Mouse (Mus musculus) stomach, embryonic 15.5 days (tissue): ENCODE measurements around the gene Borcs6. TPM values are rescaled to one million over a fixed set of nuclear protein-coding genes. Genes with fewer than 3 reads are reported as not detected.
"Not testable (repeated sequence)": the region's sequence is repeated elsewhere in the genome, so short reads cannot be mapped to it uniquely, and the experiment has no call there.

Source experiments
- ATAC-seq: fragments of 200-750 bp; cut with Nextera tagmentation; 2 replicates; pipeline ENCODE4 v1.8.0; 2017; ENCODE audit warnings: low read depth, moderate number of reproducible peaks, moderate TSS enrichment; ENCODE audit not compliant: insufficient read depth, low FRiP score
- H3K27ac ChIP-seq: fragments of 300-500 bp; sonication (generic); 2 replicates; pipeline ENCODE4 v1.5.1; 2015; ENCODE audit warnings: mild to moderate bottlenecking, inconsistent platforms
- H3K27me3 ChIP-seq: fragments of 300-500 bp; sonication (generic); replicated peaks from 2 replicates; pipeline ENCODE4 v1.6.1; 2015; ENCODE audit warnings: inconsistent platforms
- H3K36me3 ChIP-seq: fragments of 300-500 bp; sonication (generic); 2 replicates; pipeline ENCODE4 v1.6.1; 2015; ENCODE audit warnings: inconsistent platforms
- H3K4me1 ChIP-seq: fragments of 300-500 bp; sonication (generic); 2 replicates; pipeline ENCODE4 v1.6.1; 2015; ENCODE audit warnings: inconsistent platforms
- H3K4me2 ChIP-seq: fragments of 300-500 bp; sonication (generic); 2 replicates; pipeline ENCODE4 v1.6.1; 2015; ENCODE audit warnings: mild to moderate bottlenecking, inconsistent platforms
- H3K4me3 ChIP-seq: fragments of 300-500 bp; sonication (generic); replicated peaks from 2 replicates; pipeline ENCODE4 v1.5.1; 2015; ENCODE audit warnings: inconsistent platforms
- H3K9ac ChIP-seq: fragments of 300-500 bp; sonication (generic); 2 replicates; pipeline ENCODE4 v1.6.1; 2015; ENCODE audit warnings: inconsistent platforms
- H3K9me3 ChIP-seq: fragments of 300-500 bp; sonication (generic); 2 replicates; pipeline ENCODE4 v1.6.1; 2016; ENCODE audit warnings: inconsistent platforms
- WGBS: fragments of 180-500 bp; shearing (Covaris S2); methylation state at CpG from one replicate; pipeline ENCODE4 v1.1.7; 2015; 5-methylcytosine and 5-hydroxymethylcytosine counted together
- polyA plus RNA-seq: library from polyadenylated mRNA; unstranded; fragments of >200 nt; fragmentation: Nextera tagmentation; extraction: Ambion mirVana; gene quantifications from 2 replicates; pipeline ENCODE4 v1.2.1, GENCODE M21; 2015

Gene Borcs6
- polyA plus RNA-seq, 1 experiment from 2014 or later = 10.7 TPM

DNA sequence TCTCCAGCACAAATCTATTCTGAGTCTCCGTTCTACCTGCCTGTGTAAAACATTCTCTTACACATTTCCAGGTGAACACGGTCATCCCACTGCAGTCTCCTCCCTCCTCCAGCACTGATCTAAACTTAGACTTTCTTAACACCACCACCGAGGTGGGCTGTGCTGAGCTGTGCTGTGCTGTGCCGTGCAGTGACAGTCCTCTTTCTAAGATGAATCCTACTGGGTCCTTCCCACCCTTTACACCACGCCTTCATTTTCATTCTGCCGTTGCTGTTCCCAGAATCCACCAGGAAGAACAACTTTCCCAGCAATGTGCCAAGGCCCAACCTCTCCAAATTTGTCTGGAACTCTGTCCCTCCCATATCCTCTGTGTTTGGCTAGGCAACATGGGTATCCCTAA is 26.9 kb downstream of the Borcs6 start:
- Histone ChIP-seq H3K9ac (no peak overlapping the region), H3K9me3 (no peaks in the 10 kb centered on the region), H3K4me3 (no peak overlapping the region), H3K27me3 (no peaks in the 10 kb centered on the region), H3K4me1 (peaks cover 21% of the 10 kb centered on the region), H3K36me3 (0 out of 2 replicates have a peak, but pooled peaks cover 5% of the 10 kb centered on the region), H3K4me2 (no peak overlapping the region), H3K27ac (peak overlapping the region; percentile 89)
- whole genome bisulfite sequencing = 49% methylated on average over 6 of the region's 6 CpGs
- no peak for ATAC-seq

DNA sequence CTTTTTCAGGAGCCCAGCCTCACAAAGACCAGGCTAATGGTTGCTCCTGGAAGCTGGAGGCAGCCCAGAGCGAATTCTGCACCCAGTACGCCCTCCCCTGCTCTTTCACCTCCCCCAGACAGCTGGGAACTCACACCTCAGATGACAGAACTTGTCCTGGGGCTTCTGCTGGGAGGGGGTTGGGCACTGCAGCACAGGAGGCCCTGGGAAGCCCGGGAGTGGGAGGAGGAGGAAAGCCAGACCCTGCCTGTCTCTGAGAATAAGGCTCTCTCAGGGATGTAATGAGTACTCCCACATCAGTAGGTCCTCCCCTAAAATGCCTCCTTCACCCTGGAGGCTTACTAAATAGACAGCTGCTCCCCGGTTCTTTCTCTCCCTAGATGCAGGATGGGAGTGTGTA is 27.6 kb downstream of the Borcs6 start:
- Histone ChIP-seq H3K27me3 (no peaks in the 10 kb centered on the region), H3K27ac (peak overlapping the region; percentile 89), H3K9me3 (no peaks in the 10 kb centered on the region), H3K4me3 (no peak overlapping the region), H3K36me3 (0 out of 2 replicates have a peak, but pooled peaks cover 5% of the 10 kb centered on the region), H3K4me1 (peaks cover 21% of the 10 kb centered on the region), H3K4me2 (no peak overlapping the region; the same call in 1 of the 2 replicates), H3K9ac (no peak overlapping the region)
- WGBS = 25% methylated on average over 4 of the region's 4 CpGs
- ATAC-seq = peak; percentile 27

DNA sequence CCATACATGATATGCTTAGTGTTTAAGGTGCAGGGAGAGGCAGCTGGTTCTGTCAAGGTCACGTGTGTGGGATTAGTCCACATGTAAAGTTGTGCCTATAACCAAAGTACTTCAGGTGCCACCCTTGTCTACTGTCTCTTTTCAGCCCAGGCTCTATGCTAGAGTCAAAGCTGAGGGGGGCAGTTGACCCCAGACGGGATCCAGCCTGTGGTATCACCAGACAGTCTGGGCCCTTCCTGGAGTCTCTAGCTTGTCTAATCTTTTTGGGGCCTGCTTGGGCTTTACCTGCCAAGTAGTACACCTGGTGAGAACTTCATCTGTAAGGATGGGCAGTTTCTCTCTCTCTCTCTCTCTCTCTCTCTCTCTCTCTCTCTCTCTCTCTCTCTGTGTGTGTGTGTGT is 28.1 kb downstream of the Borcs6 start:
- ATAC-seq = no peak
- peak overlapping the region; percentile 84; the same call in 1 of the 2 replicates for H3K4me3 ChIP-seq

DNA sequence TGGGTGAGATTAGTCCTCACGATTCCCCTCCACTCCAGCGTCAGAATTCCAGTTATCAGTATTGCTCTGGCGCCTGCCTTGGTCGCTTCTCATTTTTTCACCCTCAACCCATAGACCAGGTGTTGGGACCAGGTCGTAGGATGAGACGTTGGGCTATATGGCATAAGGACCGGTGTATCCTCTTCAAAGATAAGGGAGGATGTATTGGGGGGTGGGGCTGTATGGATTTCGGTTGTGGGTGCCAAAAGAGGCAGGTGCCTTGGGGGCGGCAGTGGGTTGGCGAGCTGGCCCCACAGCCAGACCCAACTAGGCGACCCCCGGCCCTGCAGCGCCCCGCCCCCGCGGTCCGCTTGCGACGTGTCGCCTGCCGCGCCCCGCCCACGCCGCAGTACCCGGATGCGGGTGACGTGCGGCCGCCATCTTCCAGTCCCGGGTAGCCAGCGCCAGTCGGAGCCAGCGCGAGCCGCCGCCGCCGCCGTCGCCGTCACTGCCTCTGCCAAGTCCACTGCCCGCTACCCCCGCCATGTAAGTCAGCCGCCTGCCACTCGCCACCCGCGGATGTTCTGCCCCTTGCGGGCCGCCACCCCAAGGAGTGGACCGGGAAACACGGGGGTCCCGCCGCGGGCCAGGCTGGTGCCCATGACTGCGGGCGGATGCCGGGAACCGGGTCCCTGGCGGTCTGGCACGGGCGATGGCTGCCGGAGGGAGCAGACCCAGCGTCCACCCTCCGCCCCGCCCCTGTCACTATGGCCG is 28.8 kb downstream of the Borcs6 start, which contains the start of gene Vamp2:
Gene Vamp2 (plus strand): TSS at position 388 of the 753 bp plus-strand sequence.
- WGBS = under 1% methylated on average over 67 of the region's 67 CpGs

More for the DNA sequence above, 28.1 kb downstream of the Borcs6 start:
- Histone ChIP-seq H3K4me1 (peaks cover 21% of the 10 kb centered on the region), H3K27ac (peak overlapping the region; percentile 89), H3K9ac (no peak overlapping the region), H3K4me2 (peak overlapping the region; percentile 91), H3K27me3 (no peaks in the 10 kb centered on the region), H3K36me3 (0 out of 2 replicates have a peak, but pooled peaks cover 5% of the 10 kb centered on the region), H3K9me3 (no peaks in the 10 kb centered on the region)
- WGBS = 59% methylated on average over 2 of the region's 2 CpGs

DNA sequence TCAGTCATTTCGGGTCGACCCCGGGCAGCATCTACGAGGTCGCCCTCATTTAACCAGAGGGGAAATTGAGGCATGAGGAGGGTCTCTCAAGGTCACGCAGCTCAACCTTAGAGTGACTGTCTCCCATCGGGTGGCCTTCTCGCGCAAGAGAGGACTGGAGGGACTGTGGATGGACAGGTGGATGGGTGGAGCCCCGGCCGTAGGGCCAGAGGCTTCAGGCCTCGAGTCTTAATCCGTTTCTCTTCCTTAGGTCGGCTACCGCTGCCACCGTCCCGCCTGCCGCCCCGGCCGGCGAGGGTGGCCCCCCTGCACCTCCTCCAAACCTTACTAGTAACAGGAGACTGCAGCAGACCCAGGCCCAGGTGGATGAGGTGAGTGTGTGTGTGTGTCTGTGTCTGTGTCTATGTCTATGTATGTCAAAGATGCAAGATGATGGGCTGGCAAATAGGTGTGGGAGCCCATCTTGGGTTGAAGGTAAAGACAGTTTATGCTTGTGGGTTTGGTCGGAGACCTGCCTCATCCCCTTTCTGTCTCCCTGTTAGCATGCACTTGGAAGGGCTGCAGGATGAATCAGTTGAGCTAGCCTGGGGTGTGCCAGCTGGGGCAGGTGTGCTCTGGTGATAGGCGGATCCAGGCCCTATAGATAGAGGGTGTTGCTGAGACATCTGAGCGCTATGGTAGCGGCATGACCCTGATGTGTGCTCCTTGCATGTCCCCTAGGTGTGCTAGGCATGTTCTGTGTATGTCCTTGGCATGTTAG is 29.5 kb downstream of the Borcs6 start:
- 11% methylated on average over 25 of the region's 25 CpGs for WGBS
- Histone ChIP-seq H3K4me2 (peak overlapping the region; percentile 91), H3K9ac (peak overlapping the region; percentile 99), H3K27ac (peak overlapping the region; percentile 89), H3K9me3 (no peaks in the 10 kb centered on the region), H3K4me1 (peaks cover 21% of the 10 kb centered on the region), H3K36me3 (0 out of 2 replicates have a peak, but pooled peaks cover 8% of the 10 kb centered on the region), H3K4me3 (peak overlapping the region; percentile 84), H3K27me3 (no peaks in the 10 kb centered on the region)
- ATAC-seq = no peak; the same call in 1 of the 2 replicates

More for the DNA sequence above, 28.8 kb downstream of the Borcs6 start, which contains the start of gene Vamp2:
- Histone ChIP-seq H3K27ac (peak within 1 kb of the TSS; percentile 89), H3K4me3 (peak within 1 kb of the TSS; percentile 84), H3K27me3 (no peaks in the 10 kb centered on the region), H3K4me2 (peak within 1 kb of the TSS; percentile 91), H3K36me3 (0 out of 2 replicates have a peak, but pooled peaks cover 8% of the 10 kb centered on the region), H3K9ac (peak within 1 kb of the TSS; percentile 99), H3K4me1 (peaks cover 21% of the 10 kb centered on the region), H3K9me3 (no peaks in the 10 kb centered on the region)
- peak; percentile 48; the same call in 1 of the 2 replicates for ATAC-seq

DNA sequence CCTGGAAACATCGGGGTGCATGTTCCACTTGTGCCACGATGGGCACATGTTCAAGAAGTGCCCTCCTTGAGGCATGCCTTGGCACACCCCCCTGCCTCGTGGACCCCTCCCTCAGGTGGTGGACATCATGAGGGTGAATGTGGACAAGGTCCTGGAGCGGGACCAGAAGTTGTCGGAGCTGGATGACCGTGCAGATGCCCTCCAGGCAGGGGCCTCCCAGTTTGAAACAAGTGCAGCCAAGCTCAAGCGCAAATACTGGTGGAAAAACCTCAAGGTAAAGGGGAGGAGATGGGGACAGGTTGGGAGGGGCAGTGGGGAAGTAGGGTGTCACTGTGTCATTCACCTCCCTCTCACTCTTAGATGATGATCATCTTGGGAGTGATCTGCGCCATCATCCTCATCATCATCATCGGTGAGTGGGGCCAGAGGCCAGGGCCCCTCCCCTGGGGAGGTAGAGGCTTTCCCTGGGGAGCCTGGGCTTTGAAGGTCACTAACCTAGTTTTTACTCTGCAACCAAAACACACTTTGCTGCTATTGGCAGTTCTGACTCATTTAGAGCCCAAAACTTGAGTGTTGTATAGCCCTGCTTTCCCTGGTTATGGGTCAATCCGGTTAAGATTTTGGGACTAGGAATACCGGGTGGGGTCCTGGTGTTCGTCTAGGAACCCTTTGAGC is 30.2 kb downstream of the Borcs6 start:
- peak overlapping the region; percentile 84 for H3K4me3 ChIP-seq
- no peaks in the 10 kb centered on the region for H3K9me3 ChIP-seq
- ATAC-seq = no peak
- 83% methylated on average over 12 of the region's 12 CpGs for WGBS
- 0 out of 2 replicates have a peak, but pooled peaks cover 8% of the 10 kb centered on the region for H3K36me3 ChIP-seq
- H3K4me2 ChIP-seq = peak overlapping the region; percentile 91
- H3K4me1 ChIP-seq = peaks cover 21% of the 10 kb centered on the region
- H3K27ac ChIP-seq = 0 out of 2 replicates have a peak overlapping the region, but pooled peaks have one; percentile 16
- H3K27me3 ChIP-seq = no peaks in the 10 kb centered on the region
- peak overlapping the region; percentile 99 for H3K9ac ChIP-seq

DNA sequence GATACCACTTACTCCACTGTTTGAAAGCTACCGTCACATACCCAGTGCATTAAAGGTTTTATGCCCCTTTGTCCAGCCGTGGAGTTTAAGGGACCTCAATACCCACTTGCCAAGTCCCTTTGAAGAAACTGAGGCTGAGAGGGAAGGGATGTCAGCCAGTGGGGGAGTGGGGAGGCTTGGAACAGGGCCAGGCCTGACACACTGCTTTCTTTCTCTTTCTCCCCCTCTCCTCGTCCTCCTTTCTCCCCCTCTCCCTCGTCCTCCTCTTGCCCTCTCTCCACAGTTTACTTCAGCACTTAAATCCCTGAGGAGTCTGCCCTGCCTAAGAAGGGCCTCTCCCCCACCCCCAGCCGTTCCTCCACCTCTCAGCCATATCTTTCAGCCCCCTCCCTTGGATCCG is 30.9 kb downstream of the Borcs6 start:
- H3K27ac ChIP-seq = no peak overlapping the region
- no peak overlapping the region for H3K9ac ChIP-seq
- peak overlapping the region; percentile 84 for H3K4me3 ChIP-seq
- H3K27me3 ChIP-seq = no peaks in the 10 kb centered on the region
- H3K4me1 ChIP-seq = peaks cover 21% of the 10 kb centered on the region
- WGBS = 52% methylated on average over 6 of the region's 6 CpGs
- no peaks in the 10 kb centered on the region for H3K9me3 ChIP-seq
- 0 out of 2 replicates have a peak, but pooled peaks cover 8% of the 10 kb centered on the region for H3K36me3 ChIP-seq
- no peak for ATAC-seq
- peak overlapping the region; percentile 91 for H3K4me2 ChIP-seq

DNA sequence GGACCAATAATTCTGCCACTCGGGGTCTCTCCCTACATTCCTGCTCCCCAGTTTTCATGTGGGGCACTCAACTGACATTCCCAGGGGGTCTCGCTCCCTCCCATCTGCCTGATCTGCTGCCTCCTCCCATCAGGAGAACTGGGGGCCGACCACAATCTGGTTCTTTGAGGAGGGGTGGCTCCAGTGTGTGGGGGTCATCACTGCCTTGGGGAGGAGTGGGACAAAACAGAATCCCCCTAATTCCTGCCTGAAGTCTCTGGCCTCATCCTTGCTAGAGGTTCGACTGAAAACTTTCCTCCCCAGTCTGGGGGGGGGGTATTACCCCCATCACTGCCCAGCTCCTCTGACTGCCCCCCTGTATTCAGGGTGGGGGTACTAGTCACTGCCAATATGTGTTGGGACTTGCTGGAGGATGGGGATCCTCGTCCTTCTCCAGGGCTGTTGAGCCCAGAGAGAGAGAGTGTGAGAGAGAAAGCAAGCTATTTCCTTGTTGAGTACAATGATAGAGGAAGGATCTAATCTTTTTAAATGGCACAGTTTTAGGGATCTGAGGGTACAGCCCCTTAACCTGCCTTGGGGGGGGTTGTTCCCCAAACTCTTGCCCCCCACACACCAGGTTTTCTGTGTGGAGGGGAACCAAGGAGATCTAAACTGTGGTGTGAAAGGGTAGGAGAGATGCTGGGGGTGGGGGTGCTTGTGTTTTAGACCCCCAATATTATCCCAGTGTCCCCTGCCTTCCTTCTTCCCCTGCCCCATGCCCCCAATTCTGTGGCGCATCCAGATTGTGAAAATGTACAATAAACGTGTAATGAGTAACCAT is 32.3 kb downstream of the Borcs6 start:
- Histone ChIP-seq H3K4me3 (no peak overlapping the region), H3K9me3 (no peaks in the 10 kb centered on the region), H3K27ac (0 out of 2 replicates have a peak overlapping the region, but pooled peaks have one; percentile 28), H3K4me2 (no peak overlapping the region), H3K27me3 (no peaks in the 10 kb centered on the region), H3K36me3 (0 out of 2 replicates have a peak, but pooled peaks cover 8% of the 10 kb centered on the region), H3K9ac (no peak overlapping the region), H3K4me1 (peaks cover 21% of the 10 kb centered on the region)
- 67% methylated on average over 7 of the region's 7 CpGs for WGBS
- ATAC-seq = no peak

DNA sequence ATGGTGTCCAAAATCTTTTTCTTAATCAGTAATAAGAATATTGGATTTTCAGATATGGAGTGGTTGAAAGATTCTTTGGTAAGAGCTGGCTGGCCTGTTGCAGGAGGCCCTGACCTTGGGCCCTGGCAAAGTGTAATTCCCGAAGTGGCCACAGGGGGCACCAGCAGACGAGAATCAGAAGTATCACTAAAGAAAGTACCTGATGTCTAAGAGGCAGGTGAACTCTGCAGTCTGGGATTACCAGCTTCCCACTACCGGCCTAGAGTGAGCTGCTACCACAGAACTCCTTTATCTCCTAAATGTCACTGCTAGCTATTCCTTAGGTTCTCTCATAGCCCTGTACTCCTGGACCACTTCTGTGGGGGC is 32.9 kb downstream of the Borcs6 start:
- no peak overlapping the region for H3K4me2 ChIP-seq
- no peaks in the 10 kb centered on the region for H3K27me3 ChIP-seq
- no peak overlapping the region for H3K27ac ChIP-seq
- no peak overlapping the region for H3K9ac ChIP-seq
- 0 out of 2 replicates have a peak, but pooled peaks cover 8% of the 10 kb centered on the region for H3K36me3 ChIP-seq
- no peaks in the 10 kb centered on the region for H3K9me3 ChIP-seq
- no peak for ATAC-seq
- WGBS = under 1% methylated on average over 3 of the region's 3 CpGs
- no peak overlapping the region for H3K4me3 ChIP-seq
- peaks cover 24% of the 10 kb centered on the region for H3K4me1 ChIP-seq

DNA sequence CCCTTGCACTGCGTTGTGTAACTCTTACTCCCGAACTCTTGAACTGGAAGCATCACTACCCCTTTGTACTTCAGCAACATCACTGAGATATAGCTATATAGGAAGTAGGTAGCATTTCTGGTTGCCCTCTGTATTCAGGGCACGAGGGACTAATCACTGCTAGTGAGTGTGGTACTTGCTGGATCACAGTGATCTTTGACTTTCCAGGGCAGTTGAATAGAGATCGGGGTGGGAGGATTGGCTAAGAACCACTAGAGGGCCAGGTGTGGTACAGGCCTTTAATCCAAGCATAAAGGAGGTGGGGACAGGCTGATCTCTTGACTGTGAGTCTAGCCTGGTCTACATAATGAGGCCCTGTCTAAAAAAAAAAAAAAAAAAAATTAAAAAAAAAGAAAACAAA is 33.4 kb downstream of the Borcs6 start:
- no peak overlapping the region for H3K4me3 ChIP-seq
- no peaks in the 10 kb centered on the region for H3K9me3 ChIP-seq
- WGBS = 77% methylated on average over 4 of the region's 4 CpGs
- no peaks in the 10 kb centered on the region for H3K27me3 ChIP-seq
- H3K4me2 ChIP-seq = no peak overlapping the region
- 0 out of 2 replicates have a peak, but pooled peaks cover 8% of the 10 kb centered on the region for H3K36me3 ChIP-seq
- H3K9ac ChIP-seq = no peak overlapping the region
- H3K27ac ChIP-seq = no peak overlapping the region
- H3K4me1 ChIP-seq = peaks cover 25% of the 10 kb centered on the region
- no peak for ATAC-seq

DNA sequence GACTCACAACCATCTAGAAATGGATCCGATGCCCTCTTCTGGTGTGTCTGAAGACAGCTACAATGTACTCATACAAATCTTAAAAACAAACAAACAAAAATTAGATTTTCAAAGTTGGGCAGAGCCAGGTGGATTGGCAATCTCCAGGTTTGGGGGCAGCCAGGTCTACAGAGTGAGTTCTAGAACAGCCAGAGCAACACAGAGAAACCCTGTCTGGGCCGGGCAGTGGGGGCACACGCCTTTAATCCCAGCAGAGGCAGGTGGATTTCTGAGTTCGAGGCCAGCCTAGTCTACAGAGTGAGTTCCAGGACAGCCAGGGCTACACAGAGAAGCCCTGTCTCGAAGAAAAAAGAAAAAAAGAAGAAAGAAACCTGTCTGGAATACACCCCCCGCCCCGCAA is 34.3 kb downstream of the Borcs6 start:
- H3K27ac ChIP-seq = peak overlapping the region; percentile 77; the same call in 1 of the 2 replicates
- WGBS = 86% methylated on average over 7 of the region's 7 CpGs
- peaks cover 31% of the 10 kb centered on the region for H3K4me1 ChIP-seq
- H3K9me3 ChIP-seq, H3K36me3 ChIP-seq, H3K9ac ChIP-seq, ATAC-seq, H3K4me3 ChIP-seq, H3K4me2 ChIP-seq, H3K27me3 ChIP-seq: not testable (repeated sequence)
